Mouse (Mus musculus) liver, embryonic 13.5 days (tissue): ENCODE results near the gene Lrp5. TPM values are rescaled to one million over a fixed set of nuclear protein-coding genes. Genes with fewer than 3 reads are reported as not detected.

Source experiments
- ATAC-seq: fragments of 200-750 bp; cut with Nextera tagmentation; 2 replicates; pipeline ENCODE4 v1.8.0; 2017; ENCODE audit warnings: low read depth, mild to moderate bottlenecking, moderate number of reproducible peaks, moderate library complexity
- DNase-seq: peaks from one replicate; pipeline ENCODE4 v3.0.0; 2022
- H3K27ac ChIP-seq: fragments of 300-500 bp; sonication (generic); 2 replicates; pipeline ENCODE4 v1.5.1; 2015; ENCODE audit warnings: moderate library complexity, mild to moderate bottlenecking, inconsistent platforms
- H3K27me3 ChIP-seq: fragments of 300-500 bp; sonication (generic); 2 replicates; pipeline ENCODE4 v1.6.1; 2015; ENCODE audit warnings: mild to moderate bottlenecking, inconsistent platforms
- H3K36me3 ChIP-seq: fragments of 300-500 bp; sonication (generic); 2 replicates; pipeline ENCODE4 v1.6.1; 2015; ENCODE audit warnings: mild to moderate bottlenecking, inconsistent platforms
- H3K4me1 ChIP-seq: fragments of 300-500 bp; sonication (generic); replicated peaks from 2 replicates; pipeline ENCODE4 v1.6.1; 2015; ENCODE audit warnings: inconsistent platforms
- H3K4me2 ChIP-seq: fragments of 300-500 bp; sonication (generic); 2 replicates; pipeline ENCODE4 v1.6.1; 2015; ENCODE audit warnings: inconsistent platforms, mild to moderate bottlenecking, moderate library complexity
- H3K4me3 ChIP-seq: fragments of 300-500 bp; sonication (generic); replicated peaks from 2 replicates; pipeline ENCODE4 v1.5.1; 2015; ENCODE audit warnings: mild to moderate bottlenecking, inconsistent platforms
- H3K9ac ChIP-seq: fragments of 300-500 bp; sonication (generic); 2 replicates; pipeline ENCODE4 v1.6.1; 2015; ENCODE audit warnings: mild to moderate bottlenecking, inconsistent platforms
- H3K9me3 ChIP-seq: fragments of 300-500 bp; sonication (generic); replicated peaks from 2 replicates; pipeline ENCODE4 v1.6.1; 2016; ENCODE audit warnings: inconsistent platforms
- WGBS: fragments of 180-500 bp; shearing (Covaris S2); methylation state at CpG from one replicate; pipeline ENCODE4 v1.1.7; 2015; ENCODE audit not compliant: insufficient replicate concordance; 5-methylcytosine and 5-hydroxymethylcytosine counted together
- polyA plus RNA-seq: library from polyadenylated mRNA; unstranded; fragments of >200 nt; fragmentation: Nextera tagmentation; extraction: Ambion mirVana; gene quantifications from 2 replicates; pipeline ENCODE4 v1.2.1, GENCODE M21; 2015

Gene Lrp5
- polyA plus RNA-seq, 1 experiment from 2014 or later: 2.0 TPM

DNA sequence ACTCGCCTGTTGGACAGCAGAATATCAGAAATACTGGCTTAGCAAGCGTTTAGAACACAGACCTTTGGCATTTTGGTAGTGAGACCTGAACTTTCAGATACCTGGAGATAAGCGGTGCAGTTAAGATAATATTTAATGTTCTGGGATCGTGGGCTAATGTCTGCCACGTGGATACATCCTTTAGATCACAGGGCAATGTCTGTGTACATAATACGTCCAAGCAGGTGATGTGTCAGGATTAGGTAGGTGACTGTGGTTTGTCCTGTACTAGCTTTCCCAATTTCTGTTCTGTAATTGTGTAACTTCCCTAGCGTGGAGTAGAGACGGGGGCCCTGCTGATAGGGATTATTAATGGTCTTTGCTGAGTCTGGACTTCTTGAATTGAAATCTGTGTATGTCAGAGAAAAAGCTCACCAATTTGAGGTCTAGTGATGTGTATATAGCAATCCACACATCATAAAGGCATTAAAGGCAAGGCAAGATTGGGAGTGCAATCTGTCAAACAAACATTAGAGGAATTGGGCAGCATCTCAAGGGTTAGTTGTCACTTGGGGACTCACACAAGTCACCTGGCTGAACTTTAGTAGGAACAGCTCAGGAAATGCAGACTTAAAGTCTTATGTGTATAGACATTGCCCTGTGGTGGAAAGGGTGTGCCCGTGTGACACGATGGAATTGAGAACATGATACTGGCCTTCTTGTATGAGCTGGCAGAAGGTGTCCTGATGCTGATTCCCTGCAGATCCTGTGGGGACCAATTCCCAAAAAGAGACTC, 22.8 kb upstream of the Lrp5 start:
- Histone ChIP-seq H3K4me2 (peak overlapping the region; percentile 93), H3K4me1 (peaks cover 33% of the 10 kb centered on the region), H3K36me3 (peaks cover 11% of the 10 kb centered on the region), H3K27ac (no peak overlapping the region), H3K4me3 (peak overlapping the region; percentile 82), H3K9me3 (no peaks in the 10 kb centered on the region), H3K9ac (peak overlapping the region; percentile 89), H3K27me3 (no peaks in the 10 kb centered on the region)
- ATAC-seq (no peak), DNase-seq (no peak)
- WGBS: 29% methylated on average over 10 of the region's 10 CpGs

DNA sequence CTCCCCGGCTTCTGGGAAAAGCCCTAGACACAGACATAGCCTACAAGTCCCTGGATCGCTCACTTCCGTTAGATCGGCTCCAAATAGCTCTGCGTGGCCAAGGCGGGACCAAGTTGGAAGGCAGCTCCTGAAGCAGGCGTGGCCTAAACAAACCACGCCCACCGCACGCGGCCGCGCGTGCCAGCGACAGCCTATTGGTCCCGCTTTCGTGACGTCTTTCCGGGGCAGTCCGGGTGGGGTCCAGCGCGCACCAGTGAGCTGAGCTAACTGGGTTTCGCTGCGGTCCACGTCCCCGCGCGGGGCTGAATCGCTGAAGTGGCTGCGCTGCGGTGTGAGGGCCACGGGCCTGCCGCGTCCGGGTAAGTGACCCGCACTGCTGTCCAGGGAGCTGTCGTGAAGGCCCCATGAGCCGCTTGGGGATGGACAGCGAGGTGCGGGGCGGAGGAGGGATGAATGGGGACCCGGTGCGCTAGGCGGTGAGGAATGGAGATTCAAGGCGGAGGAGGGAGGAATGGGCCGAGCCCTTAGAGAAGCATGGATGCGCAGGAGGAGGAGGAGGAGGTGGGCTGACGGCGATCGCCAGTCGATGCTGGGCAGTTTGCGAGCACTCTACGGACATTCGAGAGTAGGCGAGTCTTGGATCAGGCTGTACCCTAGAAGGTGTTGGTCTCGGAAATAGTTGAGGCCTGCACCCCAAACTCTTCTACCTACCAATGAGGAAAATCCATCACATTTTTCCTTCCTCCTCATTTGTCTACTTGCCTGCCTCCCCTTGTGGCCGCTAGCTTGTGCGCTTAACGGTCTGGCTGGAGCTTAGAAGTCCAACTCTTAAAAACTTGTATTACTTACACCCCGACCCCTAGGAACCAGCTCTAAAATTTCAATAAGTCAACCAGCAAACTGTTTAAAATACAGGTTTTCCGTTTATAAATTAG, 22.0 kb upstream of the Lrp5 start, which contains the start of gene 1810055G02Rik:
TSS of gene 1810055G02Rik (plus strand) at position 216 of the 935 bp plus-strand sequence.
- Histone ChIP-seq H3K4me3 (peak within 1 kb of the TSS; percentile 82), H3K4me1 (peaks cover 29% of the 10 kb centered on the region), H3K27me3 (no peaks in the 10 kb centered on the region), H3K27ac (peak within 1 kb of the TSS; percentile 79), H3K9me3 (no peaks in the 10 kb centered on the region), H3K4me2 (peak within 1 kb of the TSS; percentile 93), H3K9ac (peak within 1 kb of the TSS; percentile 89), H3K36me3 (peaks cover 6% of the 10 kb centered on the region; the same call in 1 of the 2 replicates)
- WGBS: under 1% methylated on average over 61 of the region's 61 CpGs
- ATAC-seq: peak; percentile 98
- DNase-seq: peak; percentile 97

DNA sequence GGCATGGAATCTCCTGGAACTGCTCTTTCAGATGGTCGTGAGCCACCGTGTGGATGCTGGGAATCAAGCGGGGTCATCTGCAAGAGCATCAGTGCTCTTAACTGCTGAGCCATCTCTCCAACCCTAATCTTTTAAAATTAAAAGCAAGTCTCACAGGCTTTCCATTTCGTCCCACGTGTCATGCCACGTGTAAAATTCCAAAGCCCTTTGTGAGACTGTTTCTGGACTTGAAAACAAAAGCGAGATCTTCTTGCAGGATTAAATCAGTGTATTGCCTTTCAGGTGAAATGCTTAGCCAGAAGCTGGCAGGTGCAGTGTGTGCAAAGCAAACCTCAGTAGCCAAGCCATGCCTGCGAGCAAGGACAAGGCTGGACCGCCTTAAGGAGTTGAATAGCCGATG, 21.2 kb upstream of the Lrp5 start:
- ATAC-seq (no peak), DNase-seq (no peak)
- H3K4me3 ChIP-seq: peak overlapping the region; percentile 82
- H3K4me2 ChIP-seq: peak overlapping the region; percentile 93
- H3K4me1 ChIP-seq: peaks cover 21% of the 10 kb centered on the region
- H3K27ac ChIP-seq: peak overlapping the region; percentile 76
- H3K27me3 ChIP-seq: no peaks in the 10 kb centered on the region
- no peaks in the 10 kb centered on the region for H3K9me3 ChIP-seq
- 42% methylated on average over 10 of the region's 10 CpGs for WGBS
- H3K9ac ChIP-seq: peak overlapping the region; percentile 89
- H3K36me3 ChIP-seq: peaks cover 6% of the 10 kb centered on the region; the same call in 1 of the 2 replicates

DNA sequence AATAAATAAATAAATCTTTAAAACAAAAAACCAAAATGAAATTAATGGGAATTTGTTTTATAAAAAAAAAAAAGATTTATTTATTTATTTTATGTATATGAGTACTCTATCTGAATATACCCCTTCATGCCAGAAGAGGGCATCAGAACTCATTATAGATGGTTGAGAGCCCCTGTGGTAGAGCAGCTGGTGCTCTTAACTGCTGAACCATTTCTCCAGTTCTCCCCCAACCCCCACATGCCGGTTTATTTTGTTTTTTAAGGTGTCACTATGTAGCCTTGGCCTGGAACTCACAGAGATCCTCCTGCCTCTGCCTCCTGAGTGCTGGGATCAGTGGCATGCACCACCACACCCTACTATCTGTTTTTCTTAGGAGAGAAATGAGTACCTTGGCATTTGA, 19.9 kb upstream of the Lrp5 start:
- WGBS: 22% methylated on average over 1 of the region's 1 CpGs
- peaks cover 21% of the 10 kb centered on the region for H3K4me1 ChIP-seq
- peaks cover 1% of the 10 kb centered on the region; the same call in 1 of the 2 replicates for H3K36me3 ChIP-seq
- DNase-seq: no peak
- H3K4me2 ChIP-seq: no peak overlapping the region
- H3K27ac ChIP-seq: no peak overlapping the region
- H3K27me3 ChIP-seq: no peaks in the 10 kb centered on the region
- no peaks in the 10 kb centered on the region for H3K9me3 ChIP-seq
- H3K4me3 ChIP-seq: no peak overlapping the region
- no peak for ATAC-seq
- no peak overlapping the region for H3K9ac ChIP-seq

DNA sequence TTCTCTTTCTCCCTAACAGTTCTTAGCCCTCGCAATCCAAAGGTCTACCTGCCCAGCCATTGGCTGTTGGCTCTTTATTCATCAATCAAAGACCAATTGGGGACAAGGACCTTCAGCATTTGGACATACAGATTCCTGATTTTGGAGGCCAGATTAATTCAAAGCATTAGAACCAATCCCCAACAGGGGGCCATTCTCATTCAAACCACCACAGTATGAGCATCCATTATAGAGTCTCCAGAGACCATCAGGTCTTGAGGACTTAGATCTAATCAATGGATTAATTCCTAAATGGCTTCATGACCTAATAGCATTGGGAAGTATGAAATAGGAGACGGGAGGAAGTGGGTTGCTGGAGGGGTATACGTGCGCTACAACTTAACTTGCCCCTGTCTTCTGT, 16.1 kb upstream of the Lrp5 start:
- Histone ChIP-seq H3K36me3 (no peaks in the 10 kb centered on the region), H3K4me3 (no peak overlapping the region), H3K4me2 (no peak overlapping the region), H3K4me1 (peaks cover 4% of the 10 kb centered on the region), H3K9ac (no peak overlapping the region), H3K9me3 (no peaks in the 10 kb centered on the region), H3K27ac (no peak overlapping the region), H3K27me3 (no peaks in the 10 kb centered on the region)
- ATAC-seq (no peak), DNase-seq (no peak)
- 64% methylated on average over 4 of the region's 4 CpGs for WGBS

DNA sequence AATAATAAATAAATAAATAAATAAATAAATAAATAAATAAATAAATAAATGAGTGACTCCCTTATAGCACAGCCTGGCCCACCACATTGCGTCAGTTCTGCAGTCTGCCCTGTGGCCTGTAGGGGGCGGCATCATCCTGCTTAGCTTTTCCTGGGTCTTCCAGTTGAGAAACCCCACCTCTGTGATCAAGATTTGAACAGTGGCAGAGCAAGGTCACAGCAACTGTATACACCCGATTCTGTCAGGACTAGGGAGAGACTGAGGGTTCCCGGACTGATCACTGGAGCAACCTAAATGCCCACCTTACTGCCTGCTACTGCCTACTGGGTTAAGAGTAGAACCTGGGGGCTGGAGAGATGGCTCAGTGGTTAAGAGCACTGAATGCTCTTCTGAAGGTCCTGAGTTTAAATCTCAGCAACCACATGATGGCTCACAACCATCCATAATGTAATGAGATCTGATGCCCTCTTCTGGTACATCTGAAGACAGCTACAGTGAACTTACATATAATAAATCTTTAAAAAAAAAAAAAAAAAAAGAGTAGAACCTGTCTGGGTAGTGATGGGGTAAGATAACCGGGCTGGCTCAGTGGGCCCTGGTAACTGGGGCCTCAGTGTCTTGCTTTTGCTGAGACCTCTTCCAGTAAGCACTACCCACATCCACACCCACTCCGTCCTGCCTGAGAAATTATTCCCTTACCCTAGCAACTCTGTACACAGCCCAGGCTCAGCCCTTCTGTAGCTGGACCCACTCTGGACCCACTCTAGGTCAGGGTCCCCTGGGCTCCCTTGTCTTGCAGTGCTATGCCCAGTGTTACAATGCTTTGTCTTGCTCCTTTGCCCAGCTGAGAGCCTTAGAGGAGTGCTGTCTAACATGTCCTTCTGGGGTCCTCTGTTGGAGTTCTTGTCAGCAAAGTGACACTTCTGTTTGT, 13.4 kb upstream of the Lrp5 start:
- Histone ChIP-seq H3K4me2 (no peak overlapping the region), H3K27me3 (no peaks in the 10 kb centered on the region), H3K9ac (no peak overlapping the region), H3K4me3 (no peak overlapping the region), H3K4me1 (peaks cover 7% of the 10 kb centered on the region; the same call in 1 of the 2 replicates), H3K9me3 (no peaks in the 10 kb centered on the region), H3K36me3 (no peaks in the 10 kb centered on the region), H3K27ac (no peak overlapping the region)
- WGBS: 31% methylated on average over 6 of the region's 6 CpGs
- ATAC-seq (peak; percentile 56), DNase-seq (peak; percentile 70)

DNA sequence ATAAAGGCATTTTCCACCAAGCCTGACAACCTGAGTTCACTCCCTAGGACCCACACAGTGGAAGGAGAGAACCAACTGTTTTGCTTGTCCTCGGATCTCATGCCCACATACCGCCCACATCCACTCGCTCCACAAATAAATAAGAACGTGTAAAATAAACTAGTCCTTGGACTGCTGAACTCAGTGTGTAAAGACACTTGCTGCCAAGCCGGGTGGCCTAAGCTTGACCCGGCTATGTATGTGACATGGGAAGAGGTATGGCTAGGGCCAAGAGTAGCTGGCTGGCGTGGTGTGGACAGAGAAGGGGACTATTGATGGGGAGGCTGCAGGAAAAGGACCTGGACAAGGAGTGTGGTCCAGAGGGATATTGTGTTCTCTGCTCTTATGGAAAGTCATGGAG, 11.7 kb upstream of the Lrp5 start:
- no peaks in the 10 kb centered on the region for H3K9me3 ChIP-seq
- no peak overlapping the region for H3K4me3 ChIP-seq
- H3K36me3 ChIP-seq: no peaks in the 10 kb centered on the region
- no peak overlapping the region for H3K9ac ChIP-seq
- WGBS: 70% methylated on average over 7 of the region's 7 CpGs
- H3K4me1 ChIP-seq: peaks cover 9% of the 10 kb centered on the region; the same call in 1 of the 2 replicates
- ATAC-seq (no peak), DNase-seq (no peak)
- H3K27me3 ChIP-seq: no peaks in the 10 kb centered on the region
- H3K4me2 ChIP-seq: no peak overlapping the region
- no peak overlapping the region for H3K27ac ChIP-seq

DNA sequence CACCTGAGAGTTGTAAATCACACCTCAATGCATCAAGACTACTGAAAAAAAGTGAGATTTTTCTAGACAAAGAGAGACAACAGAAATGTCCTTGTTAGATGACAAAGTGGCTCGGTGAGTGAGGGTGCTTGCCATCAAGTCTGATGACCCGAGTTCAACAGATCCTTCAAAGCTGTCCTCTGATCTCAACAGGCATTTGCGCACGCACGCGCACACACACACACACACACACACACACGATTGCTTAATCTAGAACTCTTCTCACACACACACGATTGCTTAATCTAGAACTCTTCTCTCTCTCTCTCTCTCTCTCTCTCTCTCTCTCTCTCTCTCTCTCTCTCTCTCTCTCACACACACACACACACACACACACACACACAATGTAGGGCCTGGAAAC, 9.6 kb upstream of the Lrp5 start:
- no peaks in the 10 kb centered on the region for H3K9me3 ChIP-seq
- no peak overlapping the region for H3K27ac ChIP-seq
- no peak for DNase-seq
- no peak overlapping the region for H3K4me3 ChIP-seq
- 68% methylated on average over 8 of the region's 8 CpGs for WGBS
- H3K9ac ChIP-seq: no peak overlapping the region
- no peak overlapping the region for H3K4me2 ChIP-seq
- ATAC-seq: no peak
- peaks cover 9% of the 10 kb centered on the region; the same call in 1 of the 2 replicates for H3K4me1 ChIP-seq
- H3K36me3 ChIP-seq: no peaks in the 10 kb centered on the region
- no peaks in the 10 kb centered on the region for H3K27me3 ChIP-seq

DNA sequence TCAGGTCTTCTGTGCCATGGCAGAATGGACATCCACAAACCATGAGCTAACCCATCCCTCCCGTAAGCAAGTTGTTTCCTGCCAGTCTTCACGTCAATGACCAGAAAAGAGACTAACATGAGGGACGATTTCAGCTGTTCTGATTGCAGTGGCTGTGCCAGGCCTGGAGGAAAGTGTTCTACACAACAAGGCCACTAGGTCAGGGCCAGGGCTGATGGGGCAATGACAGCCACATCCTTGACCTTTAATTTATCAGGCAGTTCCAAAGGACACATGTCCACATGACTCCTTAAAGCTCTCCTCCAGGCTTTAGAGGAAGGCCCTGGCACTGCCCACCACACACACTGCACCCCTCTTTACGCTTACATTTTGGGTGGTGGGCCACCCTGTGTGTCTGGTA, 9.1 kb upstream of the Lrp5 start:
- no peaks in the 10 kb centered on the region for H3K9me3 ChIP-seq
- H3K4me1 ChIP-seq: peaks cover 9% of the 10 kb centered on the region; the same call in 1 of the 2 replicates
- no peak overlapping the region for H3K4me3 ChIP-seq
- no peak overlapping the region for H3K9ac ChIP-seq
- ATAC-seq: no peak
- H3K36me3 ChIP-seq: no peaks in the 10 kb centered on the region
- no peaks in the 10 kb centered on the region for H3K27me3 ChIP-seq
- DNase-seq: no peak
- WGBS: 62% methylated on average over 4 of the region's 4 CpGs
- no peak overlapping the region for H3K27ac ChIP-seq
- no peak overlapping the region for H3K4me2 ChIP-seq

DNA sequence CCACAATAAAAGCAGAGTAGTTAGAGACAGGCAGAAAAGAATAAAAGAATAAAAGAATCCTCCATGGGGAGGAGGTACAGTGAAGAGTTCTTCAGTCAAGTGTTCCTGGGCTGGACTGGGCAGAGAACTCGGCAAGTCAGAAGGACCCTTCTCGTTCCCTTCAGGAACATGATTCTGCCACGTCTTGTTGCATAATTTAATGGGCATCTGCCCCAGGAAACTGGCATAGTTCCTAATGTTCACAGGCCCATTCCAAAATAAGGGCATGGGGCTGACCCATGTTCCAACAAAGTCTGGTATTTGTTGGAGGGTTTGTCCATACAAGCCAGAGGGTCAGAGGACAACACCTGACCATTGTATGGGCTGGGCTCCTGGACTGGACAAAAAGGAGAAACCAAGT, 8.6 kb upstream of the Lrp5 start:
- H3K27ac ChIP-seq: no peak overlapping the region
- peaks cover 9% of the 10 kb centered on the region; the same call in 1 of the 2 replicates for H3K4me1 ChIP-seq
- no peak overlapping the region for H3K4me3 ChIP-seq
- H3K9me3 ChIP-seq: no peaks in the 10 kb centered on the region
- H3K36me3 ChIP-seq: no peaks in the 10 kb centered on the region
- 59% methylated on average over 3 of the region's 3 CpGs for WGBS
- DNase-seq (no peak), ATAC-seq (no peak)
- H3K4me2 ChIP-seq: no peak overlapping the region
- H3K9ac ChIP-seq: no peak overlapping the region
- H3K27me3 ChIP-seq: no peaks in the 10 kb centered on the region
